In genomic region chr10:97673239-97673638, GRCm38 (mm10) we compare ENCODE assay signal across 40 mouse cellular contexts. TPM values are rescaled to one million over a fixed set of nuclear protein-coding genes. Genes with fewer than 3 reads are reported as not detected.
"Had no signal": no experiment of that assay in that cellular context is flagged by ENCODE, and none has a peak within 500 bp of the region (broad histone marks: within the 10 kb centered on the region; RNA-seq: fewer than 3 reads in every experiment).

No protein-coding gene starts in this region.

- H3K27me3 ChIP-seq: heart, embryonic 15.5 days; hindbrain, embryonic 12.5 days; hindbrain, embryonic 13.5 days; hindbrain, embryonic 15.5 days; intestine, embryonic 15.5 days; kidney, embryonic 15.5 days had no signal

- H3K4me3 ChIP-seq: heart, embryonic 15.5 days; hindbrain, embryonic 10.5 days; hindbrain, embryonic 12.5 days; hindbrain, embryonic 13.5 days; hindbrain, embryonic 15.5 days; intestine, embryonic 15.5 days; kidney, embryonic 15.5 days; layer of hippocampus, adult 2 months; left cerebral cortex, adult 2 months had no signal

- H3K9me3 ChIP-seq: heart, embryonic 15.5 days; hindbrain, embryonic 10.5 days; hindbrain, embryonic 12.5 days; hindbrain, embryonic 13.5 days; hindbrain, embryonic 15.5 days; intestine, embryonic 15.5 days; kidney, embryonic 15.5 days had no signal

- H3K9ac ChIP-seq: heart, embryonic 15.5 days; hindbrain, embryonic 12.5 days; hindbrain, embryonic 13.5 days; hindbrain, embryonic 14.5 days; hindbrain, embryonic 15.5 days; intestine, embryonic 15.5 days; kidney, embryonic 15.5 days had no signal

- ATAC-seq: hindbrain, embryonic 16.5 days; hindbrain, postnatal 0 days; inflammation-experienced regulatory T-cells, adult 6 months; intestine, embryonic 15.5 days; intestine, embryonic 16.5 days; intestine, postnatal 0 days had no signal

- H3K4me1 ChIP-seq: heart, embryonic 15.5 days; hindbrain, embryonic 12.5 days; hindbrain, embryonic 13.5 days; hindbrain, embryonic 15.5 days; intestine, embryonic 15.5 days; kidney, embryonic 15.5 days had no signal

- H3K36me3 ChIP-seq: heart, embryonic 15.5 days; hindbrain, embryonic 10.5 days; hindbrain, embryonic 12.5 days; hindbrain, embryonic 13.5 days; hindbrain, embryonic 15.5 days; intestine, embryonic 15.5 days; kidney, embryonic 15.5 days had no signal

- H3K27ac ChIP-seq: heart, embryonic 15.5 days; hindbrain, embryonic 10.5 days; hindbrain, embryonic 12.5 days; hindbrain, embryonic 13.5 days; hindbrain, embryonic 14.5 days; hindbrain, embryonic 15.5 days; hindbrain, postnatal 0 days; intestine, embryonic 15.5 days; kidney, embryonic 15.5 days; kidney, postnatal 0 days; layer of hippocampus, adult 2 months; left cerebral cortex, adult 2 months had no signal

- DNase-seq: heart, postnatal 10 days; heart, postnatal 14 days; heart, postnatal 36 days; heart, postnatal 4 days; kidney, adult 11 months; kidney, adult 18-20 months; kidney, adult 2 months; kidney, adult 8-10 months; kidney, adult 9 months; kidney, postnatal 10 days; kidney, postnatal 14 days; kidney, postnatal 25 days; kidney, postnatal 36 days; kidney, postnatal 4 days; layer of hippocampus, adult 9-11 months; layer of hippocampus, postnatal 36 days had no signal

- H3K4me2 ChIP-seq: heart, embryonic 15.5 days; hindbrain, embryonic 12.5 days; hindbrain, embryonic 13.5 days; hindbrain, embryonic 14.5 days; hindbrain, embryonic 15.5 days; intestine, embryonic 15.5 days; kidney, embryonic 15.5 days had no signal

RNA-seq across cellular contexts. Expression of gene Ccer1, which starts 19.6 kb away (rescaled TPM):
- polyA plus RNA-seq: heart, embryonic 14.5 days; heart, embryonic 15.5 days; heart, embryonic 16.5 days; heart, postnatal 0 days; hindbrain, embryonic 10.5 days; hindbrain, embryonic 11.5 days; hindbrain, embryonic 13.5 days; hindbrain, embryonic 14.5 days; hindbrain, embryonic 15.5 days; hindbrain, embryonic 16.5 days; hindbrain, postnatal 0 days; inflammation-experienced regulatory T-cells, adult 6 months; intestine, embryonic 14.5 days; intestine, embryonic 15.5 days; intestine, embryonic 16.5 days; intestine, postnatal 0 days; kidney, embryonic 14.5 days; kidney, embryonic 15.5 days; kidney, embryonic 16.5 days; kidney, postnatal 0 days; large intestine, adult 2 months had no signal

RNA-seq across cellular contexts. Expression of gene Epyc, which starts 29.4 kb away (rescaled TPM):
- polyA plus RNA-seq: inflammation-experienced regulatory T-cells, adult 6 months; kidney, embryonic 14.5 days had no signal

RNA-seq across cellular contexts. Expression of gene C030005K15Rik, which starts 53.3 kb away (rescaled TPM):
- polyA plus RNA-seq: heart, embryonic 14.5 days; heart, embryonic 15.5 days; heart, embryonic 16.5 days; heart, postnatal 0 days; hindbrain, embryonic 10.5 days; hindbrain, embryonic 11.5 days; hindbrain, embryonic 12.5 days; hindbrain, embryonic 13.5 days; hindbrain, embryonic 14.5 days; hindbrain, embryonic 15.5 days; hindbrain, embryonic 16.5 days; hindbrain, postnatal 0 days; inflammation-experienced regulatory T-cells, adult 6 months; intestine, embryonic 14.5 days; intestine, embryonic 15.5 days; intestine, embryonic 16.5 days; intestine, postnatal 0 days; kidney, adult 2 months; kidney, embryonic 14.5 days; kidney, embryonic 15.5 days; kidney, embryonic 16.5 days; kidney, postnatal 0 days; large intestine, adult 2 months had no signal
